In the genomic region with DNA sequence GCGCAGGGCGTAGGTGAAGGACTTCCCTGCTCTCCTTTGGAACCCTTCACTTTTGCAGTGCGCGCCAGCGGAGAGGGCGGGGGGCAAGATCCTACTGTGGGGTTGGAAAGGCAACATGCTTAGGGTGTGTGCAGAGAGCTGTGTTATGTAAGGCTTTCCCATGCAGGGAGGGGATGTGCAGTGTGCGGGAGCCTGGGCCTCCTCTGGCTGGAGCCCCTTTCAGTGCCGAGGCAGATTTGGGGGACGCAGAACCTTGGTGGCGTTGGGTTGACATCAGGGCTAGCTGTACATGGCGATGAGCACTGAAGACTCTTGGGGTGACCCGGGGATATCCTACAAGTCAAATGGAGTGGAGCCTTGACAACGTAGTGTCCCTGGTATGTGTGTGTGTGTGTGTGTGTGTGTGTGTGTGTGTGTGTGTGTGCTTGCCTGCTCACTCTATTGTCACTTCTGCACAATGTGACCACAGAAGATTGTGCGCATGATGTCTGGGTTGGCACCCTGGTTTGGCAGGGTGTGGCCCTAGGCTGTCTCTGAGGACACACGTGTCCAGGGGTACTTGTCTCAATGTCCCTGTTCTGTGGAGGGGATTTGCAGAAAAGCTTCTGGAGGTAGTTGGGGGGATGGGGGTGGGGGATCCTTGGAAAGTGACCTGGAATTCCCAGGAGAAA, we compare ENCODE assay signal across 8 mouse cellular contexts. TPM values are rescaled to one million over a fixed set of nuclear protein-coding genes. Genes with fewer than 3 reads are reported as not detected.
A peak's percentile ranks its signal among the peaks of the same experiment; 100 is the strongest.
DNase-seq lines count a peak whose midpoint lies in the region; ATAC-seq and TF ChIP-seq lines count a peak whose summit lies in the region.

No protein-coding gene starts in this region.

- no peak for TF ChIP-seq CTCF in kidney, adult 2 months (conservative IDR thresholded peaks at IDR 0.05; ENCODE audit: insufficient read depth, insufficient read length, low read depth, low read length)
- TF ChIP-seq CTCF in bone marrow macrophage, adult 2 months (IDR thresholded peaks at IDR 0.05; ENCODE audit: low read depth, low read length): no peak

- peaks cover 17% of the 10 kb centered on the region; the same call in 1 of the 2 replicates for H3K4me1 ChIP-seq in kidney, adult 2 months (ENCODE audit: control insufficient read depth, insufficient read depth, low read length)
- H3K4me1 ChIP-seq in bone marrow macrophage, adult 2 months (ENCODE audit: control insufficient read depth, insufficient read depth, low read length): peaks cover 51% of the 10 kb centered on the region
- H3K4me1 ChIP-seq in hindbrain, embryonic 16.5 days (ENCODE audit: control insufficient read depth, insufficient read depth, low read depth, low read length): peaks cover 17% of the 10 kb centered on the region

- H3K79me2 ChIP-seq in macrophage (ENCODE audit: inconsistent target): peaks cover 83% of the 10 kb centered on the region

- DNase-seq in kidney, adult 2 months: no peak
- no peak for DNase-seq in kidney, adult 18-20 months
- no peak for DNase-seq in urinary bladder, postnatal 14 days (ENCODE audit: low spot score)
- DNase-seq in layer of hippocampus, postnatal 25 days (ENCODE audit: extremely low spot score in 1 of 2, low spot score in 1 of 2): no peak
- DNase-seq in adrenal gland, postnatal 4 days (ENCODE audit: low spot score in 2 of 2): no peak

- peak overlapping the region; percentile 64 for H3K9ac ChIP-seq in hindbrain, embryonic 16.5 days (ENCODE audit: low read depth, low read length)

- no peaks in the 10 kb centered on the region for H3K36me3 ChIP-seq in kidney, adult 2 months (ENCODE audit: control insufficient read depth, insufficient read depth, low read length)
- H3K36me3 ChIP-seq in hindbrain, embryonic 16.5 days (ENCODE audit: control insufficient read depth, insufficient read depth, low read length): no peaks in the 10 kb centered on the region
- no peaks in the 10 kb centered on the region for H3K36me3 ChIP-seq in macrophage (ENCODE audit: inconsistent target)

- no peaks in the 10 kb centered on the region for H3K27me3 ChIP-seq in kidney, adult 2 months (replicated peaks; ENCODE audit: control insufficient read depth, insufficient read depth, low read length)
- H3K27me3 ChIP-seq in hindbrain, embryonic 16.5 days (replicated peaks; ENCODE audit: control insufficient read depth, insufficient read depth, low read length): peaks cover 16% of the 10 kb centered on the region

- WGBS in kidney, adult 2 months: 20% methylated on average over 15 of the region's 15 CpGs
- 11% methylated on average over 15 of the region's 15 CpGs for whole genome bisulfite sequencing in hindbrain, embryonic 16.5 days
- 22% methylated on average over 13 of the region's 15 CpGs for WGBS in macrophage (ENCODE audit: missing documents)

- TF ChIP-seq POLR2A in kidney, adult 2 months (IDR thresholded peaks at IDR 0.05; ENCODE audit: low read depth, low read length): no peak
- no peak for TF ChIP-seq POLR2A in bone marrow macrophage, adult 2 months (IDR thresholded peaks at IDR 0.05; ENCODE audit: borderline replicate concordance, low read depth, low read length)

- H3K4me2 ChIP-seq in hindbrain, embryonic 16.5 days (ENCODE audit: low read length): peak overlapping the region; percentile 85

- H3K4me3 ChIP-seq in kidney, adult 2 months (ENCODE audit: insufficient read depth, low read depth, low read length): peak overlapping the region; percentile 97
- H3K4me3 ChIP-seq in bone marrow macrophage, adult 2 months (ENCODE audit: insufficient read depth, low read length): peak overlapping the region; percentile 97
- H3K4me3 ChIP-seq in hindbrain, embryonic 16.5 days (ENCODE audit: low read length): peak overlapping the region; percentile 53
- H3K4me3 ChIP-seq in macrophage (ENCODE audit: inconsistent target): peak overlapping the region; percentile 94

- ATAC-seq in hindbrain, embryonic 16.5 days: peak; percentile 41

- peak overlapping the region; percentile 79 for H3K27ac ChIP-seq in kidney, adult 2 months (ENCODE audit: insufficient read depth, low read depth, low read length)
- peak overlapping the region; percentile 88 for H3K27ac ChIP-seq in bone marrow macrophage, adult 2 months (ENCODE audit: insufficient read depth, low read depth, low read length)
- no peak overlapping the region; the same call in 1 of the 2 replicates for H3K27ac ChIP-seq in hindbrain, embryonic 16.5 days (ENCODE audit: low read depth, low read length)
- H3K27ac ChIP-seq in macrophage: peak overlapping the region; percentile 95

- no peaks in the 10 kb centered on the region for H3K9me3 ChIP-seq in hindbrain, embryonic 16.5 days (ENCODE audit: control insufficient read depth, low read length)

RNA-seq across cellular contexts. Expression of gene Ahnak, which starts 1.5 kb away (rescaled TPM):
- 11.9 TPM in 2 replicates for polyA plus RNA-seq in kidney, adult 2 months (2012; rRNA removed)
- polyA plus RNA-seq in bone marrow macrophage, adult 2 months (2012; ENCODE audit: insufficient read depth, insufficient read length, missing spikeins): 440 and 513 TPM in 2 replicates
- polyA plus RNA-seq in hindbrain, embryonic 16.5 days (2015; fragmentation: Nextera tagmentation; extraction: Ambion mirVana): 3.5 and 4.8 TPM in 2 replicates
- 1,000 to 10,000 TPM in 14 of 26 experiments, 100 to 1,000 TPM in 12; 456 to 7,544 (median 1,268) TPM for total RNA-seq in macrophage (2018; cell fraction: chromatin; rRNA removed)
- 100 to 1,000 TPM; 156 to 966 (median 391) TPM for total RNA-seq in macrophage (2018; cell fraction: cytosol; rRNA removed)
- 1,000 to 10,000 TPM in 9 of 26 experiments, 100 to 1,000 TPM in 17; 420 to 2,179 (median 869) TPM for total RNA-seq in macrophage (2018; cell fraction: nucleus; rRNA removed)
- polyA plus RNA-seq in macrophage (2018): 97.5 to 169 TPM (median 125 TPM) in 3 replicates
- 10 to 100 TPM; 14.7 to 15.7 TPM for total RNA-seq in layer of hippocampus, postnatal 25 days (2021)
- total RNA-seq in adrenal gland, postnatal 4 days (2021): 100 to 1,000 TPM; 125 to 131 TPM

RNA-seq across cellular contexts. Expression of gene Eef1g, which starts 23.7 kb away (rescaled TPM):
- 203 and 236 TPM in 2 replicates for polyA plus RNA-seq in kidney, adult 2 months (2012; rRNA removed)
- polyA plus RNA-seq in bone marrow macrophage, adult 2 months (2012; ENCODE audit: insufficient read depth, insufficient read length, missing spikeins): 220 and 226 TPM in 2 replicates
- polyA plus RNA-seq in hindbrain, embryonic 16.5 days (2015; fragmentation: Nextera tagmentation; extraction: Ambion mirVana): 284 and 301 TPM in 2 replicates
- total RNA-seq in macrophage (2018; cell fraction: chromatin; rRNA removed): 100 to 1,000 TPM in 21 of 26 experiments, 10 to 100 TPM in 5; 53.9 to 227 (median 126) TPM
- 100 to 1,000 TPM; 190 to 422 (median 272) TPM for total RNA-seq in macrophage (2018; cell fraction: cytosol; rRNA removed)
- total RNA-seq in macrophage (2018; cell fraction: nucleus; rRNA removed): 100 to 1,000 TPM in 21 of 26 experiments, 10 to 100 TPM in 5; 78.8 to 331 (median 129) TPM
- 224 to 506 TPM (median 366 TPM) in 3 replicates for polyA plus RNA-seq in macrophage (2018)
- total RNA-seq in layer of hippocampus, postnatal 25 days (2021): 100 to 1,000 TPM; 215 to 256 TPM
- total RNA-seq in adrenal gland, postnatal 4 days (2021): 100 to 1,000 TPM; 505 to 508 TPM

RNA-seq across cellular contexts. Expression of gene Tut1, which starts 36.9 kb away (rescaled TPM):
- 14.1 and 14.3 TPM in 2 replicates for polyA plus RNA-seq in kidney, adult 2 months (2012; rRNA removed)
- 12.5 and 14.6 TPM in 2 replicates for polyA plus RNA-seq in bone marrow macrophage, adult 2 months (2012; ENCODE audit: insufficient read depth, insufficient read length, missing spikeins)
- 23.9 and 26.3 TPM in 2 replicates for polyA plus RNA-seq in hindbrain, embryonic 16.5 days (2015; fragmentation: Nextera tagmentation; extraction: Ambion mirVana)
- 10 to 100 TPM in 25 of 26 experiments, 1 to 10 TPM in 1; 8.5 to 41.5 (median 30.1) TPM for total RNA-seq in macrophage (2018; cell fraction: chromatin; rRNA removed)
- 10 to 100 TPM in 17 of 26 experiments, 1 to 10 TPM in 9; 4.9 to 15.3 (median 11.1) TPM for total RNA-seq in macrophage (2018; cell fraction: cytosol; rRNA removed)
- total RNA-seq in macrophage (2018; cell fraction: nucleus; rRNA removed): 10 to 100 TPM; 10.2 to 38.9 (median 21.4) TPM
- polyA plus RNA-seq in macrophage (2018): 11.5 to 14.4 TPM (median 13.4 TPM) in 3 replicates
- 10 to 100 TPM; 19.4 to 20.1 TPM for total RNA-seq in layer of hippocampus, postnatal 25 days (2021)
- total RNA-seq in adrenal gland, postnatal 4 days (2021): 10 to 100 TPM; 23.2 to 26.9 TPM

RNA-seq across cellular contexts. Expression of gene Mta2, which starts 48.9 kb away (rescaled TPM):
- 16.9 and 19.8 TPM in 2 replicates for polyA plus RNA-seq in kidney, adult 2 months (2012; rRNA removed)
- polyA plus RNA-seq in bone marrow macrophage, adult 2 months (2012; ENCODE audit: insufficient read depth, insufficient read length, missing spikeins): 78.6 and 81.2 TPM in 2 replicates
- polyA plus RNA-seq in hindbrain, embryonic 16.5 days (2015; fragmentation: Nextera tagmentation; extraction: Ambion mirVana): 91.3 and 103 TPM in 2 replicates
- 100 to 1,000 TPM in 24 of 26 experiments, 10 to 100 TPM in 2; 88.3 to 226 (median 144) TPM for total RNA-seq in macrophage (2018; cell fraction: chromatin; rRNA removed)
- 10 to 100 TPM; 44.2 to 69.6 (median 59.4) TPM for total RNA-seq in macrophage (2018; cell fraction: cytosol; rRNA removed)
- total RNA-seq in macrophage (2018; cell fraction: nucleus; rRNA removed): 100 to 1,000 TPM in 7 of 26 experiments, 10 to 100 TPM in 19; 59.1 to 117 (median 82.6) TPM
- 63.1 to 68.2 TPM (median 63.7 TPM) in 3 replicates for polyA plus RNA-seq in macrophage (2018)
- 10 to 100 TPM; 51.2 to 58.4 TPM for total RNA-seq in layer of hippocampus, postnatal 25 days (2021)
- 100 to 1,000 TPM; 141 to 144 TPM for total RNA-seq in adrenal gland, postnatal 4 days (2021)
